Mouse (Mus musculus) cerebellum, adult 18-20 months (tissue): ENCODE measurements around the gene Anxa6.
"Not testable (repeated sequence)": the region's sequence is repeated elsewhere in the genome, so short reads cannot be mapped to it uniquely, and the experiment has no call there.

Experiments used
- DNase-seq, 2 experiments: peaks; one replicate each; pipeline ENCODE4 v3.0.0; 2021

The Anxa6 gene

GRCm38 (mm10) chr11:54957708-54958107 is 75.5 kb downstream of the Anxa6 start:
- DNase-seq: not testable (repeated sequence)

DNA sequence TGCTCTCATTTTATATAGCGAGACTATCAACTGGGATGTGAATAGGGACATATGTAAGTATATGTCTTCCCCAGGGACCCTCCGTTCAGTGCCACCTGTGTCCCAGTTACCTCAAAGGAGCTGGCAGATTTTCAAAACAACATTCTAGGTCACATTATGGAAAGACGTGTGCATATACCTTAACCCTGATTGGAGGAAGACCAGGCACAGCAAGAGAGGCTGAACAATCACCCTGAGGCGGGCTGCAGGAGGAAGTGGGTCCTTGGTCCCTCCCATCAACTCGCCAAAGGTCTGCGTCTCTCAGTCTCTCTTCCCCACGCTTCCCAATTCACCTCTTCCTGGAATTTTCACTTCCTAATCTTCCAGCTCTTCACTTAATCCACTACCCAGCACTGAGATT is 76.3 kb downstream of the Anxa6 start:
- no peak for DNase-seq

- peak; percentile 99 for DNase-seq
Observed at GRCm38 (mm10) chr11:54955735-54956480, 77.3 kb downstream of the Anxa6 start.

DNA sequence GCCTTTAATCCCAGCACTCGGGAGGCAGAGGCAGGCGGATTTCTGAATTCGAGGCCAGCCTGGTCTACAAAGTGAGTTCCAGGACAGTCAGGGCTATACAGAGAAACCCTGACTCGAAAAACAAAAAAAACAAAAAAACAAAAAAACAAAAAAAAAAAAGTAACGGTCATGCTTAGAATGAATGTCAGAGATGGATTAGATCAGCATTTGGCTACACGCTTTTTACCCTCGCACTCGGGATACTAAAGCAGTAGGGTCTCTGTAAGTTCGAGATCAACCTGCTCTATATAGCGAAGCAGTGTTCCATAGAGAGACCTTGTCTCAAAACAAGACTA is 77.9 kb downstream of the Anxa6 start:
- DNase-seq: not testable (repeated sequence)

DNA sequence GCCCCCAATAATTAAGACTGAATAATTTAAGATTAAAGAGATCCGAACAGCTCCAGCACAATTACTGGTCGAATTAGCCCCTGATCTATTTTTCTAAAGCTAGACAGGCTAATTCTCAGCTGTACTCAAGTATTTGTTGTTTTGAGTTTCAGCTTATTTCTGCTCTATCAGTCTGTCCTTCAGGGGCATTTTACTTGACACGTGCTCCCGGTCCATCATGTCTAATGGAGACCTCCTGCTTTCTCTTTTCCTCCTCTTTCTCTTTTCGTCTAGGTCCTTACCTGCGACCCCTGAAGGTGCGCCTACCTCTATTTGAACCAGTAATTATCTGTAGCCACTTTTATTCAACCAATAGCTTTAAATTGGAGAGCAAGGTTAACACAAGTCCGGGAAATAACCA is 78.5 kb downstream of the Anxa6 start:
- no peak for DNase-seq

DNA sequence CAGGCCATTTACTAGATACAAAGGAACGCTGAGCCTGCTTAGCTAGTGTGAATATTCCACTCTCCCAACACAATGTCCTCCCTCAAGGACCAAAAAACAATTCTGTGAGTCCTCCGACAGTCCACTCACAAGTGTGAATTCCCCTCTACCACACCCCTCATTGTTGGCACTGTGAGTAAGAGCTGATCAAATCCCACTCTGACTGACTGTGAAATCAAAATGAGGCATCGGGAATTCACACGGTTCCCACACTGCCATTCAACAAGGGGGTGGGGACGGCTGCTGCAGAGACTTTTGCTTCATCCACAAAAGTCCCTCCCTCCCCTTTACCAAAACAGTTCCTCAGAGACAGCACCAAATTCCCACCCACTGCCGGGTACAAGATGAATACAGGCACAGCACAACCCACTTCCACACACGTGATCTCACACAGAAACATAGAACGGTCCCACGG is 79.2 kb downstream of the Anxa6 start:
- no peak for DNase-seq

DNA sequence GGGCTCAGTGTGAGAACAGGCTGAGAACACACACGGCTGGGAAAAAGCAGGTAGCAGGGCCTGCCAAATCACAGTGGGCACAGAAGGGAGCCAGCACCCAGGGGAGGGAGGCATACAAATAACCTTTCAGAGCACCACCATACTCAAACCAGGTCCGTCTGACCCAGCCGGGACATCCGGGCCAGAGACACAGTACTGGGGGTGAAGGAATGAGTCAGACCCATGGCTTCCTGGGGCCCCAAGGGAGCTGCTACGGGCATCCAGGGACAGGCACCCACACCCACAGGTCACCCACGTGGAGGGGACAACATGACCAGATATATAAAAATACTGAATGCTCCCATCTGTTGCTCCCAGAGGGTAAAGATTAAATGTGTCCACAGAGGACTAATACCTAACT is 80.6 kb downstream of the Anxa6 start:
- DNase-seq: peak; percentile 34 to 44

GRCm38 (mm10) chr11:54950684-54951083 is 82.6 kb downstream of the Anxa6 start:
- DNase-seq: no peak

DNA sequence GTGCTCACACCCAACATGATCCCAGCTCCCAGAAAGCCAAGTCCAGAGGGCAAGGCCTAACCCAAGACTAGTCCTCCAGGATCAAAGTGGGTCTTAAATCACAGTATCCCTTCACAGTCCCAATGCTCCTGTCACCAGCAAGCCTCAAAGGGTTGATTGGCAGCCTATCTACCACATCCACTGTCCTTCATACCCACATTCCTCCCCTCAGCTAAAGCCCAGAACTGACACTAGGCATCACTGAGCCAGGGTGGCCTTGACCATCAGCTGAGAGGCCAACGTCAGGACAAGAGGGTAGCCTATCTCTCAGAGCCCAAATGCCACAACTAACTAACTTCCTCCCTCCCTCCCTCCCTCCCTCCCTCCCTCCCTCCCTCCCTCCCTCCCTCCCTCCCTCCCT is 83.5 kb downstream of the Anxa6 start:
- DNase-seq: no peak

DNA sequence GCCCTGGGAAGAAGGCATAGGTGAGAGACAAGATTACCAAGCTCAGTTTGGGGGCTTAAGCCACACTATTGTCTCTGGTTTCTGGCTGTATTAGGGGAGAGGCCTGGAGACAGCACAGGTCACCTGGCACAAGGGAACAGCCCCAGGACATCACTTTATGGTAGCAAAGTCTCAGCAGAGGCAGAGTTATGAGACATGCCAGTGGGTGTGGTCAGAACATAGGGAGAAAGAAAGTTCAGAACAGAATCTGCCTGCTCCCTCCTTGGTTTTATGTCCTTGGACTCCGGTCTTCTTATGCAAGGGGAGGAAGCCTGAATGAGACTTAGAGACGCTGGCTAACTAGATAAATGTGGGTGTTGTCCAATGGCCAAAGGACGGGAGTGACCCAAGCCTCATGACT is 88.5 kb downstream of the Anxa6 start:
- DNase-seq: no peak

GRCm38 (mm10) chr11:54940056-54940455 is 93.2 kb downstream of the Anxa6 start:
- peak; percentile 65 to 67 for DNase-seq

DNA sequence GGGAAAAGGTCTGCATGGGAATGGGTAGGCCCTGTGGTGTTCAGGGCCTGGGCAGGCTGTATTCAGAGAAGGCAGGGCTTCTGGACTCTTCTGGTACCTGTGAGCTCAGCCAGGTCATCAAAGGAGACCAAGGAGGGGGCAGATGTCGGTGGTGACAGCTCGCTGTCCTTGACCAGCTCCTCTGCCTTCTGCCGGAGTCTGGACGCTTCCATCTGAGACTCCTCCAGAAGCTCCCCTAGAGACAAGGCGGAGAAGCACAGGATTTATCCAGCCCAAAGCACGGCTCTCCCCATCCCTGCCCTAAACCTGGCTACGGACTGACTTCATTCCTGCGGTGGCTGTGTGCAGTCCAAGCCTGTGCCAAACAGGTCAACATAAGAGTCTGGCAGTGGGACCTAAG is 93.7 kb downstream of the Anxa6 start:
- DNase-seq: peak; percentile 33 to 41

- no peak for DNase-seq
Observed at GRCm38 (mm10) chr11:54936771-54937140, 96.5 kb downstream of the Anxa6 start.

- peak in 1 of 2 experiments; percentile 42 for DNase-seq
Observed at GRCm38 (mm10) chr11:54936035-54936770, 97.0 kb downstream of the Anxa6 start.

DNA sequence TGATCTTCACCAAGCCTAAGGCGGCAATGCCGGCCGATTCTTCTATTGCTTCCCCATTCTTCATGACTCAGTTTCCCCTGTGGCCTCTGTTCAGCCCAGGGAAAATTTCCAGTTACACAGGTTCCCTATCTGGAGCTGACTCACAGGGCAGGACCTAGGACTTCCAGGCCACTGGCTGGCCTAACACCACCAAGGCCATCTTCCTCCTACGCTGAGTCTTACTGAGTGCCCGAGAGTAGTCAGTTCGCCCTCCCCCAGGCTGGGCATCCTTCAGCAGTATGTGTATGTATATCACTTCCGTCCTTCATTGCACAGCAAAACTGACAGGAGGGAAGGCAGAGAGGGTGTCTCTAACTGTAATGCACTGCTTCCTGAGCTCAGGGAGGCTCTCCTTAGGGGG is 99.0 kb downstream of the Anxa6 start:
- DNase-seq: no peak

DNA sequence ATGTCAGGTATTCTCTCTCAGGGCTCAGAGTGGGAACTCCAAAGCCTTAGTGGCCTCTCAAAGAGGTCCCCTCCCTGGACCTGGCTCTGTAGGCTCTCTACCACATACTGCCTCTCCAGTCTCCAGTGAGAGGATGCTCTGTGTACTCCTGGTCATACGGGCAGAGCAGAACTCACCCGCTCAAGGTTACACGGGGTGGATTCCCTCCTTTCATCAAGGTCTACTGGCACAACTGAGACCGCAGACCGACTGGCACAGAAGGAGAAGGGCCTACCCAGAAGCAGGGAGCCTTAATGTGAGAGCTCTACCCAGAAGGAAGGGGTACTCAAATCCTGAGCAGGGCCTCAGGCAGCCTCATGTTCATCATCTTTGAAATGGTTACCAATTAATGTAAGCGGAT is 100.7 kb downstream of the Anxa6 start:
- DNase-seq: no peak

DNA sequence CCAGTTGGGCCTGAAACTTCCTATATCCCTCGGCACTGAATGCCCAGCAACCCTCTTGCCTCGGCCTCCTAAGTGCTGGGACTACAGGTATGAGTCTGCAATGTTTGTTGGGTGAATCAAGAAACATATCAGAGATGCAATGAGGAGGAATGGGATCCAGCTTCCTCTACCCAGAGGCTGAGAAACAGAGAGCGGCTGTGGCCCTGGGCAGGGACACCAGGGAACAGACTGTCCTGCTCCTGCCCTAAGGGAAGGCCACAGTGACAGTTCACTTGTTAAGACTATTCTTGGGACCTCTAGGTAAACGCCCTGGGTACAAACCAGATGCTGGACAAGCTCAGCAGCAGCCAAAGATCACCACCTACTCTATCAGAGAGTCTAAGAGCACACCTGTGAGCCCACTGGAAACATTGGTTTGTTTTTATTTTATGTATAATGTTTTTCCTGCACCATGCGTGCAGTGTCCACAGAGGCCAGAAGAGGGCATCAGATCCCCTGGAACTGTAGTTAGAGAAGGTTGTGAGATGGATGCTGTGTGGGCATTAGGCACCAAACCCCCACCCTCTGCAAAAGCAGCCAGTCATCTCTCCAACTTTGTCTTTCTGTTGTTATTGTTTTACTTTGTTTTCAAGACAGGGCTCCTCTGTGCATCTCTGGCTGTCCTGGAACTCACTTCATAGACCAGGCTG is 101.7 kb downstream of the Anxa6 start:
- peak; percentile 51 to 65 for DNase-seq

- DNase-seq: peak; percentile 65 to 77
Observed at GRCm38 (mm10) chr11:54930318-54930979, 102.8 kb downstream of the Anxa6 start.

GRCm38 (mm10) chr11:54929744-54930143 is 103.5 kb downstream of the Anxa6 start:
- no peak for DNase-seq

- DNase-seq: no peak
Observed at GRCm38 (mm10) chr11:54929290-54929689, 104.0 kb downstream of the Anxa6 start.
